Mouse (Mus musculus) brown adipose tissue, adult 24 weeks (tissue): ENCODE results near the gene Hyal1. TPM values are rescaled to one million over a fixed set of nuclear protein-coding genes. Genes with fewer than 3 reads are reported as not detected.

Experiments used
- H3K27ac ChIP-seq: fragments of 200-500 bp; replicated peaks from 2 replicates; pipeline ENCODE4 v1.5.1; 2012; ENCODE audit warnings: low read depth, mild to moderate bottlenecking, low read length
- H3K4me1 ChIP-seq: fragments of 200-500 bp; 2 replicates; pipeline ENCODE4 v1.6.1; 2012; ENCODE audit warnings: low read length, mixed read lengths; ENCODE audit not compliant: control insufficient read depth, insufficient read depth, insufficient read length
- H3K4me3 ChIP-seq: fragments of 200-500 bp; 2 replicates; pipeline ENCODE4 v1.5.1; 2012; ENCODE audit warnings: low read depth, mild to moderate bottlenecking, low read length, moderate library complexity; ENCODE audit not compliant: insufficient read depth
- polyA plus RNA-seq: library from polyadenylated mRNA; stranded (reverse); fragments of >200 nt; gene quantifications from 2 replicates; pipeline ENCODE4 v1.2.4, GENCODE M21; 2012; ENCODE audit not compliant: missing spikeins, insufficient read depth, insufficient read length

Gene Hyal1
- polyA plus RNA-seq, 1 experiment, result 46.4 TPM

- Histone ChIP-seq H3K4me1 (peaks cover 18% of the 10 kb centered on the region), H3K27ac (peak overlapping the region; percentile 48; the same call in 1 of the 2 replicates), H3K4me3 (no peak overlapping the region)
These were observed 959 bp upstream of the Hyal1 start for GRCm38 (mm10) chr9:107575579-107576356.

- Histone ChIP-seq H3K4me1 (peaks cover 9% of the 10 kb centered on the region; the same call in 1 of the 2 replicates), H3K4me3 (peak overlapping the region; percentile 71), H3K27ac (peak overlapping the region; percentile 57)
These were observed 1.1 kb downstream of the Hyal1 start for GRCm38 (mm10) chr9:107577871-107578270.

- H3K4me1 ChIP-seq, result peaks cover 9% of the 10 kb centered on the region; the same call in 1 of the 2 replicates
- peak within 1 kb of the TSS; percentile 57 for H3K27ac ChIP-seq
- peak within 1 kb of the TSS; percentile 71 for H3K4me3 ChIP-seq
These were observed 1.9 kb downstream of the Hyal1 start, which contains the start of gene Naa80 for GRCm38 (mm10) chr9:107578587-107578986. Gene Naa80, plus strand, starts transcription at chr9:107578887.

GRCm38 (mm10) chr9:107579023-107579900 is 2.5 kb downstream of the Hyal1 start:
- Histone ChIP-seq H3K4me1 (peaks cover 9% of the 10 kb centered on the region; the same call in 1 of the 2 replicates), H3K27ac (peak overlapping the region; percentile 30; the same call in 1 of the 2 replicates), H3K4me3 (no peak overlapping the region)

- Histone ChIP-seq H3K4me1 (peaks cover 9% of the 10 kb centered on the region; the same call in 1 of the 2 replicates), H3K4me3 (peak within 1 kb of the TSS; percentile 64), H3K27ac (peak within 1 kb of the TSS; percentile 86)
These were observed 4.0 kb downstream of the Hyal1 start, which contains the start of gene Hyal3 for GRCm38 (mm10) chr9:107580501-107581317. Gene Hyal3, plus strand, starts transcription at chr9:107580818.

GRCm38 (mm10) chr9:107581584-107581983 is 4.9 kb downstream of the Hyal1 start:
- Histone ChIP-seq H3K27ac (no peak overlapping the region), H3K4me1 (peaks cover 9% of the 10 kb centered on the region; the same call in 1 of the 2 replicates), H3K4me3 (peak overlapping the region; percentile 64)

GRCm38 (mm10) chr9:107582509-107583062 is 5.9 kb downstream of the Hyal1 start:
- H3K27ac ChIP-seq, result no peak overlapping the region
- H3K4me1 ChIP-seq, result peaks cover 5% of the 10 kb centered on the region; the same call in 1 of the 2 replicates
- H3K4me3 ChIP-seq, result no peak overlapping the region

- no peak overlapping the region for H3K27ac ChIP-seq
- no peak overlapping the region for H3K4me3 ChIP-seq
- peaks cover 8% of the 10 kb centered on the region for H3K4me1 ChIP-seq
These were observed 6.4 kb downstream of the Hyal1 start for GRCm38 (mm10) chr9:107583174-107583573.

GRCm38 (mm10) chr9:107586504-107586903 is 9.8 kb downstream of the Hyal1 start:
- Histone ChIP-seq H3K27ac (no peak overlapping the region), H3K4me3 (no peak overlapping the region), H3K4me1 (peaks cover 7% of the 10 kb centered on the region)

- Histone ChIP-seq H3K27ac (0 out of 2 replicates have a peak within 1 kb of the TSS, but pooled peaks have one; percentile 4), H3K4me1 (peaks cover 7% of the 10 kb centered on the region), H3K4me3 (peak within 1 kb of the TSS; percentile 63)
These were observed 10.5 kb downstream of the Hyal1 start, which contains the start of gene Ifrd2 for GRCm38 (mm10) chr9:107586974-107587832. Gene Ifrd2, plus strand, starts transcription at chr9:107587642.

- H3K4me3 ChIP-seq, result peak overlapping the region; percentile 63
- peaks cover 7% of the 10 kb centered on the region for H3K4me1 ChIP-seq
- H3K27ac ChIP-seq, result 0 out of 2 replicates have a peak overlapping the region, but pooled peaks have one; percentile 4
These were observed 11.3 kb downstream of the Hyal1 start for GRCm38 (mm10) chr9:107587833-107588639.

- Histone ChIP-seq H3K27ac (no peak overlapping the region), H3K4me1 (peaks cover 12% of the 10 kb centered on the region), H3K4me3 (no peak overlapping the region)
These were observed 13.5 kb downstream of the Hyal1 start for GRCm38 (mm10) chr9:107590058-107590772.
